Mouse (Mus musculus) intestine, embryonic 14.5 days (tissue): ENCODE results near the gene Ift46. TPM values are rescaled to one million over a fixed set of nuclear protein-coding genes. Genes with fewer than 3 reads are reported as not detected.
A peak's percentile ranks its signal among the peaks of the same experiment; 100 is the strongest.

Experiments
- ATAC-seq: fragments of 200-750 bp; cut with Nextera tagmentation; replicated peaks from 2 replicates; pipeline ENCODE4 v1.8.0; 2017; ENCODE audit warnings: low read depth, moderate number of reproducible peaks, moderate TSS enrichment, moderate library complexity; ENCODE audit not compliant: low FRiP score, low TSS enrichment
- DNase-seq: peaks from one replicate; pipeline ENCODE4 v3.0.0-alpha.2; 2018; ENCODE audit warnings: low spot score
- H3K27ac ChIP-seq: fragments of 300-500 bp; sonication (generic); 2 replicates; pipeline ENCODE4 v1.5.1; 2014; ENCODE audit warnings: low read depth, mild to moderate bottlenecking, control low read depth
- H3K27me3 ChIP-seq: fragments of 300-500 bp; sonication (generic); replicated peaks from 2 replicates; pipeline ENCODE4 v1.6.1; 2014; ENCODE audit warnings: low read length, control low read depth; ENCODE audit not compliant: control insufficient read depth, insufficient read depth
- H3K36me3 ChIP-seq: fragments of 300-500 bp; sonication (generic); 2 replicates; pipeline ENCODE4 v1.6.1; 2014; ENCODE audit warnings: low read length, control low read depth; ENCODE audit not compliant: control insufficient read depth, insufficient read depth
- H3K4me1 ChIP-seq: fragments of 300-500 bp; sonication (generic); replicated peaks from 2 replicates; pipeline ENCODE4 v1.6.1; 2014; ENCODE audit warnings: low read length, control low read depth, mixed read lengths; ENCODE audit not compliant: control insufficient read depth, insufficient read depth
- H3K4me2 ChIP-seq: fragments of 300-500 bp; sonication (generic); 2 replicates; pipeline ENCODE4 v1.6.1; 2014; ENCODE audit warnings: low read length
- H3K4me3 ChIP-seq: fragments of 300-500 bp; sonication (generic); 2 replicates; pipeline ENCODE4 v1.5.1; 2014; ENCODE audit warnings: low read depth, low read length, control low read depth, mixed read lengths
- H3K9ac ChIP-seq: fragments of 300-500 bp; sonication (generic); 2 replicates; pipeline ENCODE4 v1.6.1; 2014; ENCODE audit warnings: mild to moderate bottlenecking, low read length
- H3K9me3 ChIP-seq: fragments of 300-500 bp; sonication (generic); 2 replicates; pipeline ENCODE4 v1.6.1; 2016; ENCODE audit warnings: low read length, control low read depth; ENCODE audit not compliant: control insufficient read depth
- WGBS: fragments of 180-500 bp; shearing (Covaris S2); extraction: QIAGEN DNeasy Blood & Tissue Kit; methylation state at CpG from one replicate; pipeline ENCODE4 v1.1.7; 2014; 5-methylcytosine and 5-hydroxymethylcytosine counted together
- polyA plus RNA-seq: library from polyadenylated mRNA; unstranded; fragments of >200 nt; fragmentation: Nextera tagmentation; extraction: Ambion mirVana; gene quantifications from 2 replicates; pipeline ENCODE4 v1.2.1, GENCODE M21; 2014

Ift46 gene
- polyA plus RNA-seq, 1 experiment from 2014 or later, result 87.8 TPM

- H3K9ac ChIP-seq, result no peak overlapping the region
- H3K4me1 ChIP-seq, result peaks cover 35% of the 10 kb centered on the region
- 31% methylated on average over 7 of the region's 7 CpGs for WGBS
- peaks cover 7% of the 10 kb centered on the region; the same call in 1 of the 2 replicates for H3K36me3 ChIP-seq
- DNase-seq (no peak), ATAC-seq (no peak)
- no peaks in the 10 kb centered on the region for H3K9me3 ChIP-seq
- H3K4me3 ChIP-seq, result no peak overlapping the region
- H3K4me2 ChIP-seq, result no peak overlapping the region
- H3K27ac ChIP-seq, result peak overlapping the region; percentile 33
- no peaks in the 10 kb centered on the region for H3K27me3 ChIP-seq
Observed at GRCm38 (mm10) chr9:44723008-44723407, 44.7 kb upstream of the Ift46 start.

GRCm38 (mm10) chr9:44723521-44724041 is 44.1 kb upstream of the Ift46 start:
- DNase-seq (no peak), ATAC-seq (no peak)
- no peak overlapping the region for H3K4me3 ChIP-seq
- H3K9me3 ChIP-seq, result no peaks in the 10 kb centered on the region
- 0 out of 2 replicates have a peak, but pooled peaks cover 2% of the 10 kb centered on the region for H3K36me3 ChIP-seq
- peaks cover 35% of the 10 kb centered on the region for H3K4me1 ChIP-seq
- no peak overlapping the region for H3K4me2 ChIP-seq
- H3K27ac ChIP-seq, result peak overlapping the region; percentile 33
- 50% methylated on average over 11 of the region's 11 CpGs for WGBS
- no peak overlapping the region for H3K9ac ChIP-seq
- no peaks in the 10 kb centered on the region for H3K27me3 ChIP-seq

GRCm38 (mm10) chr9:44724223-44724622 is 43.5 kb upstream of the Ift46 start:
- no peak for DNase-seq
- H3K27me3 ChIP-seq, result no peaks in the 10 kb centered on the region
- no peak overlapping the region for H3K4me3 ChIP-seq
- ATAC-seq, result no peak
- 34% methylated on average over 6 of the region's 6 CpGs for whole genome bisulfite sequencing
- H3K27ac ChIP-seq, result no peak overlapping the region; the same call in 1 of the 2 replicates
- H3K4me1 ChIP-seq, result peaks cover 35% of the 10 kb centered on the region
- H3K4me2 ChIP-seq, result no peak overlapping the region
- H3K36me3 ChIP-seq, result 0 out of 2 replicates have a peak, but pooled peaks cover 2% of the 10 kb centered on the region
- H3K9me3 ChIP-seq, result no peaks in the 10 kb centered on the region
- no peak overlapping the region for H3K9ac ChIP-seq

GRCm38 (mm10) chr9:44724665-44725064 is 43.0 kb upstream of the Ift46 start:
- WGBS, result 57% methylated on average over 2 of the region's 2 CpGs
- H3K36me3 ChIP-seq, result 0 out of 2 replicates have a peak, but pooled peaks cover 2% of the 10 kb centered on the region
- H3K9me3 ChIP-seq, result no peaks in the 10 kb centered on the region
- no peak overlapping the region; the same call in 1 of the 2 replicates for H3K27ac ChIP-seq
- no peak overlapping the region for H3K4me3 ChIP-seq
- ATAC-seq, result no peak
- peaks cover 35% of the 10 kb centered on the region for H3K4me1 ChIP-seq
- no peaks in the 10 kb centered on the region for H3K27me3 ChIP-seq
- no peak overlapping the region for H3K4me2 ChIP-seq
- no peak overlapping the region for H3K9ac ChIP-seq
- DNase-seq, result no peak

- H3K4me1 ChIP-seq, result peaks cover 25% of the 10 kb centered on the region
Observed at GRCm38 (mm10) chr9:44726431-44727146, 41.1 kb upstream of the Ift46 start.

GRCm38 (mm10) chr9:44727441-44727840 is 40.3 kb upstream of the Ift46 start:
- DNase-seq (no peak), ATAC-seq (no peak)
- H3K36me3 ChIP-seq, result 0 out of 2 replicates have a peak, but pooled peaks cover 2% of the 10 kb centered on the region
- no peak overlapping the region for H3K27ac ChIP-seq
- H3K4me1 ChIP-seq, result peaks cover 24% of the 10 kb centered on the region
- H3K9ac ChIP-seq, result no peak overlapping the region
- H3K27me3 ChIP-seq, result no peaks in the 10 kb centered on the region
- WGBS, result 63% methylated on average over 5 of the region's 5 CpGs
- no peak overlapping the region for H3K4me3 ChIP-seq
- H3K4me2 ChIP-seq, result no peak overlapping the region
- no peaks in the 10 kb centered on the region for H3K9me3 ChIP-seq

More at GRCm38 (mm10) chr9:44726431-44727146, 41.1 kb upstream of the Ift46 start:
- Histone ChIP-seq H3K36me3 (0 out of 2 replicates have a peak, but pooled peaks cover 2% of the 10 kb centered on the region), H3K9ac (no peak overlapping the region), H3K27ac (no peak overlapping the region), H3K4me2 (no peak overlapping the region), H3K9me3 (no peaks in the 10 kb centered on the region), H3K4me3 (no peak overlapping the region), H3K27me3 (no peaks in the 10 kb centered on the region)
- DNase-seq (no peak), ATAC-seq (0 out of 2 replicates have a peak, but pooled peaks have one; percentile 9)
- WGBS, result 34% methylated on average over 10 of the region's 10 CpGs

GRCm38 (mm10) chr9:44732130-44732549 is 35.6 kb upstream of the Ift46 start:
- Histone ChIP-seq H3K36me3 (no peaks in the 10 kb centered on the region), H3K9ac (no peak overlapping the region), H3K4me2 (no peak overlapping the region), H3K9me3 (no peaks in the 10 kb centered on the region), H3K27ac (no peak overlapping the region), H3K4me1 (peaks cover 14% of the 10 kb centered on the region), H3K4me3 (no peak overlapping the region), H3K27me3 (peaks cover 6% of the 10 kb centered on the region; the same call in 1 of the 2 replicates)
- DNase-seq (peak; percentile 53), ATAC-seq (no peak)
- WGBS, result 51% methylated on average over 5 of the region's 5 CpGs

GRCm38 (mm10) chr9:44732921-44733530 is 34.7 kb upstream of the Ift46 start:
- peaks cover 14% of the 10 kb centered on the region for H3K4me1 ChIP-seq
- H3K27ac ChIP-seq, result no peak overlapping the region
- no peaks in the 10 kb centered on the region for H3K9me3 ChIP-seq
- WGBS, result 61% methylated on average over 12 of the region's 12 CpGs
- ATAC-seq, result no peak
- peak overlapping the region; percentile 60 for H3K4me3 ChIP-seq
- no peak for DNase-seq
- H3K36me3 ChIP-seq, result no peaks in the 10 kb centered on the region
- H3K27me3 ChIP-seq, result peaks cover 6% of the 10 kb centered on the region; the same call in 1 of the 2 replicates
- H3K4me2 ChIP-seq, result peak overlapping the region; percentile 87
- peak overlapping the region; percentile 40; the same call in 1 of the 2 replicates for H3K9ac ChIP-seq
